Mouse (Mus musculus) layer of hippocampus, adult 9-11 months (tissue): Measurements from ENCODE around the gene Cnpy1.

Experiments
- DNase-seq: peaks from one replicate; pipeline ENCODE4 v3.0.0; 2022

Gene Cnpy1

DNA sequence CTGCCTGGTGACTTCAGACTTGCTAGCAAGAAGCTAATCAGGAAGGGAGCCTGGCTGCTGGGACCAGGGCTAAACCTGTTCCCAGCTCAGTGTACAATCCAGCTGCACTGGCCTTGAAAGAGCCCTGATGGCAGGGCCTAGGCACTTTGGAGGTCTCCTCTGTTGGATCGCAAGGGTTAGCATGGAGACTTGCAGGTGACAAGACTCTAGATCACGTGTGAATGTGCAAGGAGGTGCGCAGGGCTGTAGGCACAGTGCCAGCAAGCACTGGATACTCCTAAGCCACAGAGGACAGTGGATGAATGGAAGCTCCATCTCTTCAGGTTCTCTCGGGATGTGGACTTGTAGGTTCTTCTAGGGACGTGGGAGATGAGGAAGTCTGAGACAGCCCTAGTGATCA is 6.7 kb downstream of the Cnpy1 start:
- no peak for DNase-seq

DNA sequence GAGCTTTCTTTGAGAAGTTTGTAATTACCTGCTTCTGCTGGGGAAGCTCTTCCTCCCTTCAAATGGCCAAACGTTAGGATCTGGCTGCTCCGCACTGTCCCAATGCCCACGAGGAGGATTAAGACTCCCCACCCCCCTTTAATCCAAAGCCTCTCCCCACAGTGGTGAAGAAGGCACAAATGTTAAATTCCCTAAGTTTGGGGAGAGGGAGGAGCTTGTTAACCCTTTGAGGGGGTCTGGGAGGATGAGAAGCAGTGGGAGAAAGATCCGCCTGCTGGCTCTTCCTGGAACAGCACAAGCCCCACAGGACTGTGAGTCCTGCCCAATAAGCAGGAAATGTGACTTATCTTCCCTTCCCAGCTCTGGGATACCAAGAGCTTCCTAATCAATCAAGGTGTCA is 7.5 kb downstream of the Cnpy1 start:
- no peak for DNase-seq

DNA sequence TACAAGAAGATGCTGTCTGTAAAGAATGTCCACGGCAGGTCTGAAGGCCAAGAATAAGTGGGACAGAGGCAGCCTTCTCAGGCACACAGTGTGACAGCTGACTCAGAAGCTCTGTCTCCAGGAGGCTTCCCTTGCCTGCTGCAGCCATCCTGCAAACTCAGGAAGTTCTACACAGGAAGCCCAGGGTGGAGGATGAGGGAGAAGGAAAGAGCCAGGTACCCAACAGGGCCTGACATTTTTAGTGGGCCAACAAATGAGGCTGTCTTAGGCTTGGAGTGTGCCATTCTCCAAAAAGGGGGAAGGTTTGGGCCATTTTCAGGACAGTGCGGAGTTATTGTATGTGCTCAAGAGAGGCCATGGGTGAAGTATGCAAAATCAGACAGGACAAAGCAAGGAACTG is 7.9 kb downstream of the Cnpy1 start:
- DNase-seq, result no peak

DNA sequence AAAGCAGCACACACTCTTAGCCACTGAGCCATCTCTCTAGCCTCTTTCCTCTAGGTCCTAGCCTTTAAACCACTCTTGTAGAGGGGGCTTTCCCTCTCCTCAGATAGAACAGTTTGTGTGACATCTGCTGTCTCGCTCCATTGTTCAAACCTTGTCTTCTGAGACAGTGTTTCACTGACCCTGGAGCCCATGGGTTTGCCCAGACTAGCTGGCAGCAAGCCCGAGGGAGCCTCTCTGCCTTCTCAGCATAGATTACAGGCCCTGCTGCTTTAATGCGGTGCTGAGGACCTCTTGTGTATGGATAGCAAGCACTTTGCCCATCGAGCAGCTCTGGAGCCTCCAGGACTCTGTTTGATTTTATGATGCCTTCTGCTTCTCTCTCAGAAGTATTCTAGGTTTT is 8.6 kb downstream of the Cnpy1 start:
- no peak for DNase-seq

DNA sequence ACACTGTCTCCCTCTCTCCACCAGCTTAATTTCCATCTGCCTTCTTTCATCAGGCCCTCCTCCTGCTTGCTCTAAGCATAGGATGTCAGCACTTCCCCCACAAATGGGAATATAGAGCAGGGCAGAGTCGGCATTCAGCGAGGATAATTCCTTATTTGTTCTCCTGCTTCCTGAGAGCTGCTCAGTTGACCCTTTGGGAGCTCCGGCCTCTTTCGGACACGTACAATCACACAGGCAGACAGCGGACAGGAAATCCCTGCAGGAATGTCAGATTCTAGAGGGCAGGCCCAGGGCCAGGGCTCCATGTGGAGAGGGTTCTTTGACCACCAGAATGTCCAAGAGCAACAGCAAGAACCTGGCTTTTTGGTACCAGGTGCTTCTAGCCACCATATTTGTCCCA is 9.5 kb downstream of the Cnpy1 start:
- no peak for DNase-seq

DNA sequence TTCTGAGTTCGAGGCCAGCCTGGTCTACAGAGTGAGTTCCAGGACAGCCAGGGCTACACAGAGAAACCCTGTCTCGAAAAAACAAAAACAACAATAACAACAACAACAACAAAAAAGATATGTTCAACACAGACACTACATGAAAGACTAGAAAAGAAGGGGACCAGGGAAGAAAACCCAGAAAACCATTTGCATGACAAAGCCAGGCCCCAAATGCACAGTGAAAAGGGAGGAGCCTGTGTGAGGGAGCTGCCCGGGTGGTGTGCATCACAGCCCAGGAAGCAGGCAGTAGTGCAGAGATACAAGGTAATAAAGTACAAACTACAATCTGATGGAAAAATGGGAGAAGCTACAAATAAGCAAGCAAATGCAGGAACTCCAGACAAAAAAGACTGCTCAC is 13.5 kb downstream of the Cnpy1 start:
- no peak for DNase-seq

DNA sequence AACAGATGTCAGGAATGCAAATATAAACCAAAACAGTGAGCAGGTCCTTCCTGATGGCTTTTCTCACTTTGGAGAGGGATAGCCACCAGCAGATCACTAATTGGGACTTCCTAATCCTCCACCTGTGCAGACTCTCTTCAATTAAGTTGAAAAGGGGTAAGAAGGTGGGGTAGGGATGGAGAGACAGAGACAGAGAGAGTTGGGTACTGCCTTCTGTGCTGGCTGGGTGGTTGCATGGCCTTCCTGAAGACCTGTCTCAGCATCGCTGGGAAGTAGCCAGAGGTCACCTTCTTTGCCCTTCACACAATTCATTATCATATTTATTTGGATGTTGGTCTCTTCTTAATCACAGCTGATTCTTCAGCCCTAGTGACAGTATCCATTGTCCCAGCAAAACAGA is 26.0 kb downstream of the Cnpy1 start:
- DNase-seq, result no peak

DNA sequence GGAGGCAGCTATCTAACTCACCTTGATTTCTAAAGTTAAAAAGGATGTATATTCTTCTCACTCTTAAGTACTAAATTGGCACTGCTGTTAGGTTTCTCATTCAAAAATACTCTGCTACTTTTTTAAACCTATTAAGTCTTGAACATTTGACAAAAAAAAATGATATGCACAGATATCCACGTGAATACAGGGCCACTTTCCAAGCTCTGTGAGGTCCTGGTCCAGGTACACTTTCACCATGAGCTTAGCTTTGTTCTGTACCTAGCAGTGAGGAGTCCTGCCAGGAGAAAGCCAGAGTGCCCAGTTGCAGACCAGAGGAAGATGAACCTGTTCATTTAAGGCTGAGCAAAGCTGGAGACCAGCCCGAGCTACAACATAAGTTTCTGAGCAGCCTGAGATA is 32.2 kb downstream of the Cnpy1 start:
- no peak for DNase-seq

DNA sequence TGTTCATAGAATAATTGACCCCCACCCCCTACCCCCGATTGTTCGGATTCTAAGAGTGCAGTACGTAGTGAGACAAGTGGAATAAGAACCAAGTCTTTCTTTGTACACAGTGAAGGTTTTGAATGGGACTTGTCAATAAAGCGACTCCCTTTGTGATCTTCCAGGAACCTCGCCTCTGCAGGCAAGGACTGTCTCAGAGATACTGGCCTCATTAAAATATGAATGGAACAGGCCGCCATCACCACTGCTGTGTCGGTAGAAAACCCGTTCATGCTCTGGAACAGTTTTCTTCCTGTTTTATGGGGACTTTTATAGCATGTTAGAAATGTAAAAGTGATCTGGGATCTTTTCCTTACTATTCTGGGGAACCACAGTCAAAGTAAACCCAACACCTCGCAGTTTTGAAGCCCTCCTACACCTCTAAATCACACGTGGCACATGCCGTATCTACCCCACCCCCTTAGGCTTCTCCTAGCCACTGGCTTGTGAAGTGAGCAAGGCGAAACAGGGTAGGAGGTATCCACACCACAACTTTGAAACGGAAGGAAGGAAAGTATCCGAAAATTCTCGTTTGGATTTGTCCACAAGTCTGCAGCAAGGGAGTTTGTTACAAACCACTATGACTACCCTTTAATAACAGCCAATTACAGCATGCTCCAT is 33.8 kb downstream of the Cnpy1 start:
- DNase-seq, result no peak

DNA sequence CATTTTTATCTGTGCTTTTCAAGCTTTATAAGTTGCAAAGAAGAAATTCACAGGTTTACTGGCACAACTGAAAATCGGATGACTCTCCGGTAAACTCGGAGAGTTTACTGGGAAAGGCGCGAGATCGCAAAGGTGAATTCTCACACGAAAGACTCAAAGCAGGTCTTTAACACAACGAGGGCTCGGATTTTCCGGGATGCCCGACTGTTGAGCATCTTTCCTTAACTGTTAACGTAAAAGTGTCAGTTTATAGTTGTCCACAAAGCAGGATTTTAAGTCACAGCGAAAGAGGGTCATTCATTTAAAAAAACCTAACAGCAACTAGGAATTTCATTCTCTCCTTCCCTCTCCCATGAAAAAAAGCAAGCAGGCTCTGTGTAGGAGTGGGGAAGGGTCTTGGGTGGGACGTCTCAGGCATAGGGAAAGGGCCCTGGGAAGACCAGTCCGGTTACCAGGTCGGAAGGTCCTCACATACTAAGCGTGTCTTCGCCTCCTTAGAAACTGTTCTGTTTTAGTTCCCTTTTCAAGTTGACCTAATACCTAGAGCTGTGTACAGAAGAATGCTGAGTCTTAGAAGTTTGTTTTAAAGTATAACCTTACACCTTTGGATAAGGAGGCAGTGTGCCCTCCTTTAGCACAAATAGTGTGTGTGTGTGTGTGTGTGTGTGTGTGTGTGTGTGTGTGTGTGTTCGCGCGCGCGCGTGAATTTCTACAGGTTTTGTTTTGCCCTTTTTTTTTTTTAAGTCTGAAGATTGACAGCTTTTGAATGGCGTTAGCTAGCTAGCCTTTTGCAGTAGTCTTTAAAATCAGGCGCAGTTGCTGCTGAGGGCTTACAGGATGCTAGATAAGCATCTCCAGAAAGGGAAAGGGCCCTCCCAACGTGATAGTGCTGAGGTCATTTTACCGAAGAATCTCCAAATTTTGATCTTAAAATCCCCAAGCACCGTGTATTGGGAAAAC is 34.7 kb downstream of the Cnpy1 start:
- DNase-seq, result no peak

DNA sequence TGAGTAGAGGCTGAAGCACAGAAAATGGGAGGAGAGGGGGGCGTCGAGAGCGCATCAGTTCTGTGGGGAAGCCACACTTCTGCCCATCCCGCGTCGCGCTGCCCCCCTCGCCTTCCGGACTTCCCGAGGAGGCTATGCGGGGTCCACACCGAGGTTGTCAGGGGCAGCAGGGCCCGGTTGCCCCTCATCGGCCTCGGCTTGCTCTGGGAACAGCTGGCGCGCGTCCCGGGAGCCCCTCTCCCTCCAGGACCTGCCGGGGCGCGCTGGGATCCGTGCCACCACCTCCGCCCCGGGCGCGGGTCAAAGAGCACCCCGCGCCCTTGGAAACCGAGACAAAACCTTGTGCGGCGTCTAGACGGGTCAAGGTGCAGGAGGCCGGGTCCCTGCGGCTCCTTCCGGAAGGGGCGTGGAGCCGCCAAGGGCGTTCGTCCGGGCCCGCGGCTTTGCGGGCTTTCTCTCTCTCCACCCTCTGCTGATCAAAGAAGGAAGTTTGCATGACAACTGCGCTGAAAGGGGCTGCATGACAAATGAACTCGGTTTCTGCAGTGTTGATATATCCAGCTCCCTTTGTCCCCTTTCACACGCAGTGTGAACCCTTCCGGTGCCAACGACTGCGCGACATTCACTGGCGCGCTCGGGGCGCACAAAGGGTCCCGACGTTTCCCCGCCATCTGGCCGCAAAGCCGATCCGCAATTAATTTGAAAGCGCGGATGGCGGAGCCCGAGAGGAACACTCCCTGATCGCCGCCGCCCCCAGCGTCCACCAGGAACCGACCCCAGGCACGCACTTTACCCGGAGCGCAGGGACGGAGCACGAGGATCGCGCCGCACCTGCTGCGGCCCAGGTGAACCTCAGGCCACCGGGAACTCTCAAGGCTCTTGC is 35.8 kb downstream of the Cnpy1 start:
- no peak for DNase-seq

DNA sequence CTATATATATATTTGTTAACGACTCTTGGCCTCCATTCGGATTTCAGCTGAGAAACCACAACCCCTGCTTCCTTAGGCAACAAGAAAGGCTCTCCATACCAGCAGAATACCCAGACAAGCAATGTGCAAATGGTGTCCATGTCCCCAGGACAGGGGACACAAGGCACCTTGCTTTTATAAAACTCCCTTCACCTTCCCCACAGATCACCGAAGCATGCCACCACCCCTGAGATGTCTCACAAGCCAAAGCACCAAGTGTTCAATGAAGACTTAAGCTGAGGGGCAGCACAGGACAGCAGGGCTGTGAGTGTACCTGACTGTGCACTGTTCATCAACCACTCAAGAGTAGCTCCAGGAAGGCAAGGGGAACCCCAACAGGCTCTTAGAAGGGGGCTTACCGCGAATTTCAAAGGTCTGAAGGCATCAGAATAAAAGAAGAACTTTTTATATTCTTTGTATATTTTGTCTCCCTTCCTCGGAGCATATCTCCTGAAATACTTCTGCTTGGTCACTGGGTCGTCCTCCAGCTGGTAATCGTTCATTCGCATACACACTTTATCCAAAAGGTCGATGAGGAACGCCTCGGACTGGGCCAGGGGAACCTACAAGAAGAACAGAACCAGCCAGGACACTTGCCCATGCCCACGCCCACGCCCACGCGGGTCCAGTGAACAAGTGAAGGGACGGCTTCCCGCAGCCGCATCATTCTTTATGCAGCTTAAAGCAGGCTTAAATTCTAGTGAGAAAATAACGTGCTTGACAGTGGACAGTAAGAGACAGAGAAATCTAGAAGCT is 36.7 kb downstream of the Cnpy1 start:
- DNase-seq, result no peak

DNA sequence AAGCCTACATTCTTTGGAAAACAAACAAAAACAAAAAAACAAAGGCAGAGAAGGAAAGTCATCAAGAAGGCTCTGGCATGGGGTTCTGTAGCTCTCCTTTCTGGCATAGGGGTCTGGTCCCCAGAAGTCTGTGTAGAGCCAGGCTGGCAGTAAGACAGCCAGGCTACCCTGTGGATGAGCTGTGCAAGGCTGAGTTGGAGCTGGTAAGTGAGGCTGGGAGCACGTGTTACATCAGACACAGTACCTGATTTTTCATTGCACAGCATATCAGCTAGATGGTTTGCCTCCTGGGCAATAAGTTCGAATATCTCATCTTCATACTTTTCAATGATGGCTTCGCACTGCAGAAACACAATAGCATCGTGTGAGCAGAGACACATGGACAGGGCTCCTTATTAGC is 38.6 kb downstream of the Cnpy1 start:
- no peak for DNase-seq

DNA sequence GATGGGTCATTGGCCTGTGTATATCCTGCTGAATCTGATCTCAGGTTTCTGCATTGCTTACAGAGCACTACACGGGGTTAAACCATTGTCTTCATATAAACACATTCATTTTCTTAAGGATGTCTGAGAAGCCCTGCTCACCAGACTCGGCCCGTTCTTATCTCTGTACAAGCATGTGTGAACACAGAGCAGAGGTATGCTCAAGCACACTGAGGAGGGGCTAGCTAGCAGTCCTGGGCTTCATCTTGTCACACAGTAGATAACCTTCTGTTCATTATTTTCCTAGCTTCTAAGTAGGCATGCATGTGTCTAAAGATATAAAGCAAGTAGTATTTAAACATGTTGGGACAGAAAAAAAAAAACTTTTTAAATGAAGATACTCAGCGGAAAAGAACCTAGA is 39.2 kb downstream of the Cnpy1 start:
- no peak for DNase-seq

DNA sequence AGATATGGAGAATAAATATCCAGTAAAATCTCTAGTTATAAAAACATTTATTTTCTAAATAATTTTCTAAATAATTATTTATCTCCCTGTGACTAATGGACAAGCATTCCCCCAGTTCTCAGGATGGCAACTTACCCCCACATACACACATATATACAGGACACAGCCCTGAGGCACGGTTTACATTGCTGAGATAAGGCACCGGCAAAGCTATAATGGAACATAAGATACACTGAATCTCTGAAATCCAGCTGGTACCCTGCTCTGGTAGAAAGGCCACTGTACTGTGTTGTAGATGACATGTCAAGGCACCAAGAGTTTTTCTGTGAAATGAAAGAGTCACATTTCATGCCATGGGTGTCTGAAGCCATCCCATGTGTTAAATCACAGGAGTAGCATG is 40.9 kb downstream of the Cnpy1 start:
- DNase-seq, result no peak

DNA sequence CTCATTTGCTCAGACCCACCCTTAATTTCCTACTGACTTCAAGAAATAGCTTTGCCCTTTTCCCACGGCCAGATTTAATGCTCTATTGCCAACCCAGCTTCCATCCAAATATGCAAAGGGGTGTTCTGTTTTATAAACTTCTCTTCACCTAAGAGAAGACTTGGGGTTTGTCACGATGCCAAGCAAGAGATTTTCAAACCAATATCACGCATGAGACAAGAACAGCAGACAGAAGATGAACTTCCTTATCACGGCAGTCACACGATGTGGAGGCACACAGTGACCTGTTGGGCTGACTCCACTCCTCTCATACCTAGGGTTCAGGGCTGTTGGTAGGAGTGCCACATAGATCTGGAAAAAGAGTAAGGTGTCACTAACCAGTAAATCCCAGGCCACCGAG is 42.5 kb downstream of the Cnpy1 start:
- no peak for DNase-seq

DNA sequence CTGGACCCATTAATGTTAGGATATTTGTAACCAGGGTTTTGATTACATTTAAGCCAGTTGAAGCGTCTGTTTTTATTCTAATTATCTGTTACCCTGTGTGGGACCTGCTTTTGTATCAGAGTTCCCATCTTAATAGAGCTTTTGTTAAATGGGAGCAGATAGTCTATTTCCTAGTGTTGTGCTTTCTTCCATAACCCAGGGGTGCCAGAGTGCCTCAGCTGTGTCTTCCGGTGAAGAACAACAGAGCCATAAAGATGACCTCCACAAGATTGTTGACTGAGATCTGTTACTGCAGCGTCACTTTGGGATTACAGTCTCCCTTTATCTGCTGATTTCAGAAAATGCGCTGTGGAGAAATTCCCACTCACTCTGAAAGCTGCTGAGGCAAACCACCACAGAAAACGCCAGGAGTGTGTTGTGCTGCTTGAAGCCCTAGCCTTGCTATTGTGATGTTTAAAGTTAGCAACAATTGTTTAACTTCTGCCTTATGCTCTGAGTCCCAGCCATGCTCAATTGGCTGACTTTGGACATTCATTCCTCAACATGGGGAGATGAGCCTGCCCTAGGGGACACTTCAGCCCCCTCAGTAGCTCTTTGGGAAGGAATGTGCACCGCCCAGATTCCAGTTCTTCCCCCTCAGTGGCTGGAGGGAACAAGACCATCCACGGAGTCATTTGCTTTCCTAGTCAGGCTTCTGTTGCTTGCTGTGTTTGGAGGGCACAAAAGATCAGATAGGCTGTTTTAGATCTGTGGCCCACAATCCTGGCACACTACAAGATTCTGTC is 46.3 kb downstream of the Cnpy1 start:
- no peak for DNase-seq

DNA sequence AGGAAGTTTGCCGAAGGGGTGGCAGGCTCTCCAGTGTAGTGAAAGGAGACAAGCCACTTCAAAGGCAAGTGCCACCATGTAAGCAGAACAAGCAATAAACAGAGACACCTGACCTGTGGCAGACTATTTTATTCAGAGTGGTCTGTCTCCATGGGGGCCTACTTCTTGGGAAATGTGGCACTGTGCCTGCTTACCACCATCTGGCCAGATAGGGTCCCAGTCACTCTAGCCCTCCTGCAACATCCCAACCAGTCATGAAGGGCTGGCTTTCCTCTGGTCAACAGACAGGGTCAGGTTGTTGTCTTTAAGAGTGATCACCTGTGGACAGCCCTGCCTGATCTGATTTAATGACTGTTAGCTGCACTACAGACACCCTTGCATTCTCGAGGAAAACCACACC is 50.1 kb downstream of the Cnpy1 start:
- no peak for DNase-seq

DNA sequence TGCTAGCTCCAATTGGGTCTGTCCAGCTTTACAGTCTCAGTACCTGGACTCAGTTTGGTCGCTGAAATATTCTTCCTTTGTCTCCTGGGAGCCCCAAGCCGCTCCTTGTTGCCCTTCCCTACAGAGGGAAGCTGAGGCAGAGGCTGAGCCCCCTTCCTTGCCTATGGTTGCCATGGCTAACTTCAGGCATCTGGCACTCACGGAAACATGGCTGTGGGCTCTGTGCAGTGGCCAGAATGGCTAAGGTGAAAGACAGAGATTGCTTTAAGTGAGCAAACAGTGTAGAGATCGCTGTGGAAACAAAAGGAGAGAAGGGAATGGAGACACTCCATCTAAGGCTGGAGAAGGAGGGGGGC is 53.5 kb downstream of the Cnpy1 start:
- no peak for DNase-seq

DNA sequence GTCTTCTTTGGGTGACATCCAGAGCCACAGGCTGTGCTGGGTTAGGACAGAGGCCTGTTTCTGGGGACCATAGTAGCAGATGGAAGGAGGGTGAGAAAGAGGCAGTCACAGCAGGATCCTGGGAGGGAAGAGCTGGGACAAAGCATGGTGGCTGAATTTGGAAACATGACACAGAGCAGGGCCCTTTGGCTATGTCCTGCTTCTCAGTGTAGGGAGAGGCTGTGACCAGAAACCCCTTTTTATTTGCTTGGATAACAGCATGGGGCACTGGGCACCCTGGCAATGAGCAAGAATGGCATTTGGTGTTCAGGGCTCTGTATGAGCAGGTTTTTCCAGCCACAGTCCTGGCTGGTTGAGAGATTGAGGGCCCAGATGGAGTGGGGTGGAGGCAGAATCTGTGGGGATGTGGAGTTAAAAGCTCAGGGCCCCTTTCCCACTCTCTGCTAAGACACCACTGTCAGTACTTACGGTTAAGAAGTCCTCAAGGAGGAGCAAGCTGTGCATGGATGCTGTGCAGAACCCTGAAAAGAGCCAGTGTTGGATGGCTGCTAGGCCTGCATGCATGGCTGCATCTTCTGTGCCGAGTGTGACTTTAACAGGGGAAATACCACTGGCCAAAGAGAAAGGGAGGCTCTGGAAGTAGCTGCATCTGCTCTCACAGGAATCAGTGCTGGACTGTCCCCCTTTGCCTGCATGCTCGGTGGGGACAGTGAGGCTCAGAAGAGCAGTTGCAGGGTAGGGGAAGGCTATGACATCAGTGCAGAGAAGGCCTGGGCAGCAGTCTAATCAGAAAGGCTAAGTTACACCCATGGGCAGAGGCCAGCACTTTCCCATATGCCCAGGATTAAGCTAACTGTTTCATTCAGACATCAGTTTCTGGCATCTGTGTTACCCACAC is 54.2 kb downstream of the Cnpy1 start:
- no peak for DNase-seq
